Comparison of ENCODE assay signal across 7 mouse cellular contexts in genomic region chr9:64020171-64020605, GRCm38 (mm10). TPM values are rescaled to one million over a fixed set of nuclear protein-coding genes. Genes with fewer than 3 reads are reported as not detected.
DNase-seq lines count a peak whose midpoint lies in the region; ATAC-seq and TF ChIP-seq lines count a peak whose summit lies in the region.

No protein-coding gene starts in this region.

- no peak for TF ChIP-seq EP300 in liver, embryonic 14.5 days (IDR thresholded peaks at IDR 0.05; ENCODE audit: low read depth)

- WGBS in embryonic facial prominence, embryonic 13.5 days = 0% methylated on average over 50 of the region's 50 CpGs
- WGBS in hindbrain, embryonic 11.5 days = under 1% methylated on average over 47 of the region's 50 CpGs
- under 1% methylated on average over 46 of the region's 50 CpGs for WGBS in liver, embryonic 14.5 days (ENCODE audit: insufficient replicate concordance)
- WGBS in olfactory bulb, adult 2 months = 2% methylated on average over 50 of the region's 50 CpGs

- peak overlapping the region; percentile 99 for H3K4me3 ChIP-seq in embryonic facial prominence, embryonic 13.5 days
- H3K4me3 ChIP-seq in hindbrain, embryonic 11.5 days (ENCODE audit: low read depth, low read length) = peak overlapping the region; percentile 79
- H3K4me3 ChIP-seq in liver, embryonic 14.5 days (ENCODE audit: insufficient read depth in 1 of 2, low read depth in 2 of 2, low read length in 2 of 2) = peak overlapping the region; percentile 61 to 64
- peak overlapping the region; percentile 46 for H3K4me3 ChIP-seq in olfactory bulb, adult 2 months (ENCODE audit: insufficient read depth, low read depth, low read length)

- H3K9me3 ChIP-seq in embryonic facial prominence, embryonic 13.5 days = no peaks in the 10 kb centered on the region
- H3K9me3 ChIP-seq in hindbrain, embryonic 11.5 days (ENCODE audit: control insufficient read depth, low read length) = no peaks in the 10 kb centered on the region
- no peaks in the 10 kb centered on the region for H3K9me3 ChIP-seq in liver, embryonic 14.5 days (ENCODE audit: control insufficient read depth, low read length)

- peaks cover 6% of the 10 kb centered on the region; the same call in 1 of the 2 replicates for H3K36me3 ChIP-seq in embryonic facial prominence, embryonic 13.5 days
- H3K36me3 ChIP-seq in hindbrain, embryonic 11.5 days (ENCODE audit: control insufficient read depth, insufficient read depth, low read length) = no peaks in the 10 kb centered on the region
- no peaks in the 10 kb centered on the region for H3K36me3 ChIP-seq in liver, embryonic 14.5 days (replicated peaks; ENCODE audit: control insufficient read depth, insufficient read depth, low read depth)

- H3K4me2 ChIP-seq in embryonic facial prominence, embryonic 13.5 days = peak overlapping the region; percentile 98
- peak overlapping the region; percentile 96 for H3K4me2 ChIP-seq in hindbrain, embryonic 11.5 days (replicated peaks; ENCODE audit: low read depth, low read length)
- peak overlapping the region; percentile 96 for H3K4me2 ChIP-seq in liver, embryonic 14.5 days (ENCODE audit: low read depth)

- TF ChIP-seq CTCF in liver, embryonic 14.5 days (IDR thresholded peaks at IDR 0.05; ENCODE audit: low read depth) = no peak
- no peak for TF ChIP-seq CTCF in olfactory bulb, adult 2 months (IDR thresholded peaks at IDR 0.05; ENCODE audit: insufficient read depth, low read depth, low read length)

- no peak for TF ChIP-seq POLR2A in olfactory bulb, adult 2 months (IDR thresholded peaks at IDR 0.05; ENCODE audit: insufficient read depth, low read depth, low read length)

- H3K9ac ChIP-seq in embryonic facial prominence, embryonic 13.5 days = peak overlapping the region; percentile 99
- H3K9ac ChIP-seq in hindbrain, embryonic 11.5 days (ENCODE audit: low read depth, low read length) = peak overlapping the region; percentile 92
- peak overlapping the region; percentile 69; the same call in 1 of the 2 replicates for H3K9ac ChIP-seq in liver, embryonic 14.5 days (replicated peaks)

- peak overlapping the region; percentile 99 for H3K27ac ChIP-seq in embryonic facial prominence, embryonic 13.5 days
- H3K27ac ChIP-seq in hindbrain, embryonic 11.5 days (ENCODE audit: low read depth, low read length) = peak overlapping the region; percentile 92
- no peak overlapping the region for H3K27ac ChIP-seq in liver, embryonic 14.5 days
- H3K27ac ChIP-seq in olfactory bulb, adult 2 months (ENCODE audit: insufficient read depth, low read depth, low read length) = no peak overlapping the region

- ATAC-seq in embryonic facial prominence, embryonic 13.5 days (ENCODE audit: insufficient number of reproducible peaks, insufficient read depth, low FRiP score, low TSS enrichment, low read depth) = no peak
- no peak for ATAC-seq in hindbrain, embryonic 11.5 days (ENCODE audit: low FRiP score)
- ATAC-seq in liver, embryonic 14.5 days (ENCODE audit: insufficient read depth) = no peak

- no peaks in the 10 kb centered on the region for H3K27me3 ChIP-seq in embryonic facial prominence, embryonic 13.5 days
- no peaks in the 10 kb centered on the region for H3K27me3 ChIP-seq in hindbrain, embryonic 11.5 days (ENCODE audit: control insufficient read depth, insufficient read depth, low read length)
- H3K27me3 ChIP-seq in liver, embryonic 14.5 days (ENCODE audit: control insufficient read depth, insufficient read depth, low read length) = peaks cover 42% of the 10 kb centered on the region

- peak; percentile 23 for DNase-seq in thymus, postnatal 25 days
- DNase-seq in thymus, postnatal 0 days (ENCODE audit: low spot score) = no peak
- no peak for DNase-seq in hindbrain, embryonic 11.5 days (ENCODE audit: low spot score)
- no peak for DNase-seq in liver, embryonic 14.5 days (ENCODE audit: low read depth in 3 of 3, low spot score in 3 of 3)
- DNase-seq in frontal cortex, postnatal 14 days (ENCODE audit: low spot score in 2 of 2) = no peak

- H3K4me1 ChIP-seq in embryonic facial prominence, embryonic 13.5 days = peaks cover 53% of the 10 kb centered on the region
- peaks cover 15% of the 10 kb centered on the region for H3K4me1 ChIP-seq in hindbrain, embryonic 11.5 days (replicated peaks; ENCODE audit: control insufficient read depth, insufficient read depth, low read length)
- H3K4me1 ChIP-seq in liver, embryonic 14.5 days (replicated peaks; ENCODE audit: control insufficient read depth in 2 of 2, insufficient read depth in 2 of 2, low read length in 1 of 2) = peaks cover 43 to 50% of the 10 kb centered on the region in 2 experiments
- H3K4me1 ChIP-seq in olfactory bulb, adult 2 months (ENCODE audit: control insufficient read depth, insufficient read depth, low read length) = peaks cover 29% of the 10 kb centered on the region

RNA-seq across cellular contexts. Expression of gene Smad6, which starts 1.7 kb away (rescaled TPM):
- 0.96 and 1.4 TPM in 2 replicates for polyA plus RNA-seq in thymus, postnatal 0 days (2015; fragmentation: Nextera tagmentation; extraction: Ambion mirVana)
- polyA plus RNA-seq in embryonic facial prominence, embryonic 13.5 days (2015; fragmentation: Nextera tagmentation; extraction: Ambion mirVana) = 16.7 and 17.4 TPM in 2 replicates
- 5.5 and 7.1 TPM in 2 replicates for polyA plus RNA-seq in hindbrain, embryonic 11.5 days (2014; fragmentation: Nextera tagmentation; extraction: Ambion mirVana)
- 3.9 and 5.2 TPM in 2 replicates for polyA plus RNA-seq in liver, embryonic 14.5 days (2012; rRNA removed)
- 1.8 and 2.1 TPM in 2 replicates for polyA plus RNA-seq in liver, embryonic 14.5 days (2014; fragmentation: Nextera tagmentation; extraction: Ambion mirVana)
- polyA plus RNA-seq in olfactory bulb, adult 2 months (2012; ENCODE audit: insufficient read depth, insufficient read length, low replicate concordance, missing spikeins) = not detected in 2 replicates

Comparison
In these comparisons a context has a peak if more than half of its experiments do, and no peak if none do; other contexts are left out.
1. H3K27ac ChIP-seq: peak in embryonic facial prominence, embryonic 13.5 days (single experiment) and hindbrain, embryonic 11.5 days (single experiment); none in liver, embryonic 14.5 days (single experiment) and olfactory bulb, adult 2 months (single experiment).
2. H3K4me3 ChIP-seq: peak in every context shown above with its lines; median percentile 99 in embryonic facial prominence, embryonic 13.5 days; 79 in hindbrain, embryonic 11.5 days; 62 in liver, embryonic 14.5 days; 46 in olfactory bulb, adult 2 months.
3. Peak in every context shown above with its lines, with median percentiles within 50 percentile points of each other: H3K4me2 ChIP-seq and H3K9ac ChIP-seq.